Mouse (Mus musculus) spleen, adult 2 months (tissue): Measurements from ENCODE around the gene Dpp9. TPM values are rescaled to one million over a fixed set of nuclear protein-coding genes. Genes with fewer than 3 reads are reported as not detected.

ENCODE experiments used
- DNase-seq, 2 experiments: peaks; one replicate each; pipeline versions ENCODE4 v3.0.0 to v3.0.0-alpha.2; 2012 to 2021; ENCODE audit warnings: low spot score in 2 of 2, low read depth in 1 of 2
- H3K27ac ChIP-seq: fragments of 200-500 bp; 2 replicates; pipeline ENCODE4 v1.5.1; 2012; ENCODE audit warnings: low read length, inconsistent platforms; ENCODE audit not compliant: insufficient read depth
- H3K27me3 ChIP-seq: fragments of 200-500 bp; 2 replicates; pipeline ENCODE4 v1.6.1; 2012; ENCODE audit warnings: mild to moderate bottlenecking, moderate library complexity, low read length, inconsistent platforms; ENCODE audit not compliant: control insufficient read depth, insufficient read depth
- H3K36me3 ChIP-seq: fragments of 200-500 bp; 2 replicates; pipeline ENCODE4 v1.6.1; 2012; ENCODE audit warnings: mild to moderate bottlenecking, low read length, inconsistent platforms; ENCODE audit not compliant: control insufficient read depth, insufficient read depth
- H3K4me1 ChIP-seq: fragments of 200-500 bp; 2 replicates; pipeline ENCODE4 v1.6.1; 2011; ENCODE audit warnings: inconsistent platforms; ENCODE audit not compliant: control insufficient read depth, insufficient read depth, insufficient read length
- H3K4me3 ChIP-seq: fragments of 200-500 bp; 2 replicates; pipeline ENCODE4 v1.5.1; 2011; ENCODE audit warnings: mild to moderate bottlenecking, inconsistent platforms; ENCODE audit not compliant: insufficient read depth, insufficient read length; ENCODE audit errors: extremely low read depth
- CTCF ChIP-seq: fragments of 200-500 bp; IDR thresholded peaks from 2 replicates; pipeline ENCODE4 v1.5.1; 2011; ENCODE audit warnings: mild to moderate bottlenecking, inconsistent platforms; ENCODE audit not compliant: insufficient read depth, insufficient read length, insufficient replicate concordance; ENCODE audit errors: extremely low read depth
- POLR2A ChIP-seq: fragments of 200-500 bp; IDR thresholded peaks from 2 replicates; pipeline ENCODE4 v1.6.1; 2011; ENCODE audit warnings: low read depth, low read length, inconsistent platforms
- WGBS: fragments of 180-500 bp; shearing (Covaris S2); methylation state at CpG from one replicate; pipeline ENCODE4 v1.1.7; 2018; 5-methylcytosine and 5-hydroxymethylcytosine counted together
- polyA plus RNA-seq: library from polyadenylated mRNA; depleted of rRNA; stranded (reverse); fragments of >200 nt; gene quantifications from 2 replicates; pipeline ENCODE4 v1.2.3, GENCODE M21; 2012

Gene Dpp9
- polyA plus RNA-seq, 1 experiment: 34.4 TPM

- Histone ChIP-seq H3K27ac (no peak overlapping the region), H3K27me3 (no peaks in the 10 kb centered on the region), H3K4me1 (0 out of 2 replicates have a peak, but pooled peaks cover 3% of the 10 kb centered on the region), H3K36me3 (peaks cover 10% of the 10 kb centered on the region), H3K4me3 (no peak overlapping the region)
- TF ChIP-seq POLR2A (no peak), CTCF (no peak)
- WGBS: 21% methylated on average over 6 of the region's 6 CpGs
- DNase-seq: no peak
Measured at GRCm38 (mm10) chr17:56212676-56213075, 6.0 kb downstream of the Dpp9 start.

GRCm38 (mm10) chr17:56211090-56211489 is 7.6 kb downstream of the Dpp9 start:
- H3K27me3 ChIP-seq: no peaks in the 10 kb centered on the region
- H3K4me1 ChIP-seq: 0 out of 2 replicates have a peak, but pooled peaks cover 3% of the 10 kb centered on the region
- 98% methylated on average over 2 of the region's 2 CpGs for WGBS
- no peak overlapping the region for H3K4me3 ChIP-seq
- no peak overlapping the region for H3K27ac ChIP-seq
- no peak for DNase-seq
- TF ChIP-seq CTCF (no peak), POLR2A (no peak)
- H3K36me3 ChIP-seq: peaks cover 10% of the 10 kb centered on the region

GRCm38 (mm10) chr17:56208821-56209220 is 9.9 kb downstream of the Dpp9 start:
- H3K4me3 ChIP-seq: no peak overlapping the region
- no peaks in the 10 kb centered on the region for H3K27me3 ChIP-seq
- no peak for TF ChIP-seq CTCF
- TF ChIP-seq POLR2A: no peak
- no peak for DNase-seq
- 89% methylated on average over 3 of the region's 3 CpGs for WGBS
- no peak overlapping the region for H3K27ac ChIP-seq
- 0 out of 2 replicates have a peak, but pooled peaks cover 3% of the 10 kb centered on the region for H3K4me1 ChIP-seq
- peaks cover 28% of the 10 kb centered on the region for H3K36me3 ChIP-seq

GRCm38 (mm10) chr17:56207963-56208530 is 10.7 kb downstream of the Dpp9 start:
- Histone ChIP-seq H3K27me3 (no peaks in the 10 kb centered on the region), H3K4me3 (no peak overlapping the region), H3K27ac (no peak overlapping the region), H3K36me3 (peaks cover 32% of the 10 kb centered on the region), H3K4me1 (0 out of 2 replicates have a peak, but pooled peaks cover 3% of the 10 kb centered on the region)
- TF ChIP-seq POLR2A (no peak), CTCF (no peak)
- DNase-seq: no peak
- 94% methylated on average over 9 of the region's 9 CpGs for WGBS

GRCm38 (mm10) chr17:56206986-56207674 is 11.6 kb downstream of the Dpp9 start:
- no peak for TF ChIP-seq CTCF
- no peak for TF ChIP-seq POLR2A
- no peak for DNase-seq
- H3K36me3 ChIP-seq: peaks cover 40% of the 10 kb centered on the region
- H3K27ac ChIP-seq: no peak overlapping the region
- H3K4me1 ChIP-seq: no peaks in the 10 kb centered on the region
- no peak overlapping the region for H3K4me3 ChIP-seq
- no peaks in the 10 kb centered on the region for H3K27me3 ChIP-seq
- 81% methylated on average over 6 of the region's 6 CpGs for WGBS

GRCm38 (mm10) chr17:56206276-56206884 is 12.3 kb downstream of the Dpp9 start:
- Histone ChIP-seq H3K27me3 (no peaks in the 10 kb centered on the region), H3K27ac (no peak overlapping the region), H3K4me3 (no peak overlapping the region), H3K36me3 (peaks cover 38% of the 10 kb centered on the region), H3K4me1 (no peaks in the 10 kb centered on the region)
- DNase-seq: no peak
- 90% methylated on average over 10 of the region's 10 CpGs for WGBS
- no peak for TF ChIP-seq CTCF

GRCm38 (mm10) chr17:56203729-56204128 is 15.0 kb downstream of the Dpp9 start:
- WGBS: 80% methylated on average over 3 of the region's 3 CpGs
- H3K4me1 ChIP-seq: no peaks in the 10 kb centered on the region
- no peak for TF ChIP-seq POLR2A
- no peak for TF ChIP-seq CTCF
- H3K27ac ChIP-seq: no peak overlapping the region
- H3K27me3 ChIP-seq: no peaks in the 10 kb centered on the region
- DNase-seq: no peak
- H3K4me3 ChIP-seq: no peak overlapping the region
- H3K36me3 ChIP-seq: peaks cover 34% of the 10 kb centered on the region
